Mouse (Mus musculus) hindbrain, embryonic 16.5 days (tissue): Measurements from ENCODE around the gene Ap1m2. TPM values are rescaled to one million over a fixed set of nuclear protein-coding genes. Genes with fewer than 3 reads are reported as not detected.
A peak's percentile ranks its signal among the peaks of the same experiment; 100 is the strongest.

Experiments
- ATAC-seq: fragments of 200-750 bp; cut with Nextera tagmentation; 2 replicates; pipeline ENCODE4 v1.8.0; 2017; ENCODE audit warnings: moderate TSS enrichment, moderate library complexity
- H3K27ac ChIP-seq: fragments of 300-500 bp; sonication (generic); 2 replicates; pipeline ENCODE4 v1.5.1; 2014; ENCODE audit warnings: low read depth, mild to moderate bottlenecking, control low read depth, low read length, moderate library complexity
- H3K27me3 ChIP-seq: fragments of 300-500 bp; sonication (generic); replicated peaks from 2 replicates; pipeline ENCODE4 v1.6.1; 2014; ENCODE audit warnings: low read length; ENCODE audit not compliant: control insufficient read depth, insufficient read depth
- H3K36me3 ChIP-seq: fragments of 300-500 bp; sonication (generic); 2 replicates; pipeline ENCODE4 v1.6.1; 2014; ENCODE audit warnings: mild to moderate bottlenecking, low read length, moderate library complexity, mixed read lengths; ENCODE audit not compliant: control insufficient read depth, insufficient read depth
- H3K4me1 ChIP-seq: fragments of 300-500 bp; sonication (generic); 2 replicates; pipeline ENCODE4 v1.6.1; 2014; ENCODE audit warnings: low read depth, low read length; ENCODE audit not compliant: control insufficient read depth, insufficient read depth
- H3K4me2 ChIP-seq: fragments of 300-500 bp; sonication (generic); 2 replicates; pipeline ENCODE4 v1.6.1; 2014; ENCODE audit warnings: mild to moderate bottlenecking, low read length, control low read depth, moderate library complexity
- H3K4me3 ChIP-seq: fragments of 300-500 bp; sonication (generic); 2 replicates; pipeline ENCODE4 v1.5.1; 2014; ENCODE audit warnings: mild to moderate bottlenecking, low read length, control low read depth, moderate library complexity
- H3K9ac ChIP-seq: fragments of 300-500 bp; sonication (generic); 2 replicates; pipeline ENCODE4 v1.6.1; 2014; ENCODE audit warnings: low read depth, mild to moderate bottlenecking, control low read depth, low read length, moderate library complexity
- H3K9me3 ChIP-seq: fragments of 300-500 bp; sonication (generic); 2 replicates; pipeline ENCODE4 v1.6.1; 2014; ENCODE audit warnings: mild to moderate bottlenecking, low read length, moderate library complexity; ENCODE audit not compliant: control insufficient read depth
- WGBS: fragments of 180-500 bp; shearing (Covaris S2); extraction: QIAGEN DNeasy Blood & Tissue Kit; methylation state at CpG from one replicate; pipeline ENCODE4 v1.1.7; 2014; 5-methylcytosine and 5-hydroxymethylcytosine counted together
- polyA plus RNA-seq: library from polyadenylated mRNA; unstranded; fragments of >200 nt; fragmentation: Nextera tagmentation; extraction: Ambion mirVana; gene quantifications from 2 replicates; pipeline ENCODE4 v1.2.1, GENCODE M21; 2015

The Ap1m2 gene
- polyA plus RNA-seq, 1 experiment from 2014 or later, result 2.8 TPM

GRCm38 (mm10) chr9:21320619-21321512, 8.7 kb upstream of the Ap1m2 start, which contains the start of gene Slc44a2:
Slc44a2 (plus strand) TSS chr9:21320698.
- H3K27me3 ChIP-seq, result no peaks in the 10 kb centered on the region
- ATAC-seq, result peak; percentile 94
- peak within 1 kb of the TSS; percentile 98 for H3K4me2 ChIP-seq
- H3K27ac ChIP-seq, result peak within 1 kb of the TSS; percentile 72
- under 1% methylated on average over 52 of the region's 52 CpGs for WGBS
- no peaks in the 10 kb centered on the region for H3K36me3 ChIP-seq
- H3K9ac ChIP-seq, result peak within 1 kb of the TSS; percentile 87
- H3K4me1 ChIP-seq, result peaks cover 20% of the 10 kb centered on the region
- peak within 1 kb of the TSS; percentile 81 for H3K4me3 ChIP-seq
- H3K9me3 ChIP-seq, result no peaks in the 10 kb centered on the region

- H3K36me3 ChIP-seq, result no peaks in the 10 kb centered on the region
- peak; percentile 66 for ATAC-seq
- H3K27me3 ChIP-seq, result no peaks in the 10 kb centered on the region
- WGBS, result 24% methylated on average over 4 of the region's 4 CpGs
- peak overlapping the region; percentile 98 for H3K4me2 ChIP-seq
- H3K9ac ChIP-seq, result peak overlapping the region; percentile 87
- peaks cover 20% of the 10 kb centered on the region for H3K4me1 ChIP-seq
- H3K4me3 ChIP-seq, result peak overlapping the region; percentile 81
- no peaks in the 10 kb centered on the region for H3K9me3 ChIP-seq
- no peak overlapping the region; the same call in 1 of the 2 replicates for H3K27ac ChIP-seq
Observed at GRCm38 (mm10) chr9:21320280-21320618, 8.1 kb upstream of the Ap1m2 start.

GRCm38 (mm10) chr9:21319503-21319902, 7.4 kb upstream of the Ap1m2 start:
- 96% methylated on average over 4 of the region's 4 CpGs for WGBS
- H3K4me1 ChIP-seq, result peaks cover 20% of the 10 kb centered on the region
- no peaks in the 10 kb centered on the region for H3K27me3 ChIP-seq
- no peak overlapping the region for H3K4me3 ChIP-seq
- H3K36me3 ChIP-seq, result no peaks in the 10 kb centered on the region
- no peak overlapping the region for H3K27ac ChIP-seq
- no peak overlapping the region for H3K4me2 ChIP-seq
- no peaks in the 10 kb centered on the region for H3K9me3 ChIP-seq
- H3K9ac ChIP-seq, result no peak overlapping the region
- ATAC-seq, result no peak

GRCm38 (mm10) chr9:21318792-21319191, 6.7 kb upstream of the Ap1m2 start:
- Histone ChIP-seq H3K27ac (no peak overlapping the region), H3K9ac (no peak overlapping the region), H3K27me3 (no peaks in the 10 kb centered on the region), H3K4me3 (no peak overlapping the region), H3K4me1 (peaks cover 20% of the 10 kb centered on the region), H3K4me2 (no peak overlapping the region), H3K36me3 (no peaks in the 10 kb centered on the region), H3K9me3 (no peaks in the 10 kb centered on the region)
- WGBS, result 92% methylated on average over 6 of the region's 6 CpGs
- ATAC-seq, result no peak

GRCm38 (mm10) chr9:21316696-21317095, 4.6 kb upstream of the Ap1m2 start:
- Histone ChIP-seq H3K36me3 (no peaks in the 10 kb centered on the region), H3K9me3 (no peaks in the 10 kb centered on the region; the same call in 1 of the 2 replicates), H3K4me1 (peaks cover 9% of the 10 kb centered on the region), H3K27ac (no peak overlapping the region), H3K4me3 (no peak overlapping the region), H3K9ac (no peak overlapping the region), H3K27me3 (peaks cover 1% of the 10 kb centered on the region), H3K4me2 (no peak overlapping the region)
- WGBS, result 76% methylated on average over 7 of the region's 7 CpGs
- no peak for ATAC-seq

GRCm38 (mm10) chr9:21315421-21315820, 3.3 kb upstream of the Ap1m2 start:
- ATAC-seq, result no peak
- Histone ChIP-seq H3K27me3 (peaks cover 3% of the 10 kb centered on the region), H3K4me2 (no peak overlapping the region), H3K4me3 (no peak overlapping the region), H3K27ac (no peak overlapping the region), H3K9me3 (no peaks in the 10 kb centered on the region; the same call in 1 of the 2 replicates), H3K36me3 (no peaks in the 10 kb centered on the region), H3K4me1 (peaks cover 3% of the 10 kb centered on the region; the same call in 1 of the 2 replicates), H3K9ac (no peak overlapping the region)
- 57% methylated on average over 5 of the region's 5 CpGs for WGBS

- peaks cover 3% of the 10 kb centered on the region for H3K27me3 ChIP-seq
- 91% methylated on average over 9 of the region's 9 CpGs for WGBS
- no peaks in the 10 kb centered on the region for H3K4me1 ChIP-seq
- H3K9ac ChIP-seq, result no peak overlapping the region
- no peaks in the 10 kb centered on the region for H3K36me3 ChIP-seq
- H3K4me2 ChIP-seq, result no peak overlapping the region
- H3K27ac ChIP-seq, result no peak overlapping the region
- H3K4me3 ChIP-seq, result no peak overlapping the region
- no peaks in the 10 kb centered on the region; the same call in 1 of the 2 replicates for H3K9me3 ChIP-seq
- ATAC-seq, result no peak
Observed at GRCm38 (mm10) chr9:21314367-21315140, 2.4 kb upstream of the Ap1m2 start.

- ATAC-seq, result peak; percentile 21; the same call in 1 of the 2 replicates
- Histone ChIP-seq H3K27me3 (peaks cover 3% of the 10 kb centered on the region), H3K9ac (no peak overlapping the region), H3K9me3 (no peaks in the 10 kb centered on the region; the same call in 1 of the 2 replicates), H3K27ac (no peak overlapping the region), H3K4me3 (no peak overlapping the region), H3K4me2 (no peak overlapping the region), H3K36me3 (no peaks in the 10 kb centered on the region), H3K4me1 (no peaks in the 10 kb centered on the region)
- 9% methylated on average over 11 of the region's 11 CpGs for WGBS
Observed at GRCm38 (mm10) chr9:21313394-21313793, 1.3 kb upstream of the Ap1m2 start.

GRCm38 (mm10) chr9:21311695-21312094, 442 bp downstream of the Ap1m2 start:
- no peak for ATAC-seq
- H3K4me1 ChIP-seq, result no peaks in the 10 kb centered on the region
- H3K4me2 ChIP-seq, result peak overlapping the region; percentile 50
- peak overlapping the region; percentile 40 for H3K4me3 ChIP-seq
- H3K9me3 ChIP-seq, result no peaks in the 10 kb centered on the region; the same call in 1 of the 2 replicates
- H3K27me3 ChIP-seq, result peaks cover 3% of the 10 kb centered on the region
- H3K9ac ChIP-seq, result peak overlapping the region; percentile 56
- H3K36me3 ChIP-seq, result no peaks in the 10 kb centered on the region
- 38% methylated on average over 7 of the region's 7 CpGs for WGBS
- no peak overlapping the region for H3K27ac ChIP-seq
